Mouse (Mus musculus): ENCODE data around the gene Tpst1.

- TF ChIP-seq CTCF (IDR thresholded peaks at IDR 0.05; ENCODE audit: borderline replicate concordance, insufficient read depth, low read depth, low read length) (no peak), POLR2A (IDR thresholded peaks at IDR 0.05; ENCODE audit: borderline replicate concordance, insufficient read depth, low read length) (no peak)
Observed at GRCm38 (mm10) chr5:130088008-130088407, 14.9 kb downstream of the Tpst1 start.
